Mouse (Mus musculus) spleen, adult 2 months (tissue): Measurements from ENCODE around the gene Lrguk. TPM values are rescaled to one million over a fixed set of nuclear protein-coding genes. Genes with fewer than 3 reads are reported as not detected.

Source experiments
- DNase-seq, 2 experiments: peaks; one replicate each; pipeline versions ENCODE4 v3.0.0 to v3.0.0-alpha.2; 2012 to 2021; ENCODE audit warnings: low spot score in 2 of 2, low read depth in 1 of 2
- H3K27ac ChIP-seq: fragments of 200-500 bp; 2 replicates; pipeline ENCODE4 v1.5.1; 2012; ENCODE audit warnings: low read length, inconsistent platforms; ENCODE audit not compliant: insufficient read depth
- H3K27me3 ChIP-seq: fragments of 200-500 bp; 2 replicates; pipeline ENCODE4 v1.6.1; 2012; ENCODE audit warnings: mild to moderate bottlenecking, moderate library complexity, low read length, inconsistent platforms; ENCODE audit not compliant: control insufficient read depth, insufficient read depth
- H3K36me3 ChIP-seq: fragments of 200-500 bp; 2 replicates; pipeline ENCODE4 v1.6.1; 2012; ENCODE audit warnings: mild to moderate bottlenecking, low read length, inconsistent platforms; ENCODE audit not compliant: control insufficient read depth, insufficient read depth
- H3K4me1 ChIP-seq: fragments of 200-500 bp; 2 replicates; pipeline ENCODE4 v1.6.1; 2011; ENCODE audit warnings: inconsistent platforms; ENCODE audit not compliant: control insufficient read depth, insufficient read depth, insufficient read length
- H3K4me3 ChIP-seq: fragments of 200-500 bp; 2 replicates; pipeline ENCODE4 v1.5.1; 2011; ENCODE audit warnings: mild to moderate bottlenecking, inconsistent platforms; ENCODE audit not compliant: insufficient read depth, insufficient read length; ENCODE audit errors: extremely low read depth
- CTCF ChIP-seq: fragments of 200-500 bp; IDR thresholded peaks from 2 replicates; pipeline ENCODE4 v1.5.1; 2011; ENCODE audit warnings: mild to moderate bottlenecking, inconsistent platforms; ENCODE audit not compliant: insufficient read depth, insufficient read length, insufficient replicate concordance; ENCODE audit errors: extremely low read depth
- POLR2A ChIP-seq: fragments of 200-500 bp; IDR thresholded peaks from 2 replicates; pipeline ENCODE4 v1.6.1; 2011; ENCODE audit warnings: low read depth, low read length, inconsistent platforms
- WGBS: fragments of 180-500 bp; shearing (Covaris S2); methylation state at CpG from one replicate; pipeline ENCODE4 v1.1.7; 2018; 5-methylcytosine and 5-hydroxymethylcytosine counted together
- polyA plus RNA-seq: library from polyadenylated mRNA; depleted of rRNA; stranded (reverse); fragments of >200 nt; gene quantifications from 2 replicates; pipeline ENCODE4 v1.2.3, GENCODE M21; 2012; rRNA removed

Gene Lrguk
- polyA plus RNA-seq, 1 experiment: 0.01 TPM

- no peak overlapping the region for H3K4me3 ChIP-seq
- no peaks in the 10 kb centered on the region for H3K4me1 ChIP-seq
- TF ChIP-seq POLR2A: no peak
- no peak for TF ChIP-seq CTCF
- no peaks in the 10 kb centered on the region for H3K27me3 ChIP-seq
- DNase-seq: no peak
- 82% methylated on average over 3 of the region's 3 CpGs for WGBS
- H3K36me3 ChIP-seq: no peaks in the 10 kb centered on the region
- H3K27ac ChIP-seq: no peak overlapping the region
Measured at GRCm38 (mm10) chr6:34183326-34183725, 154.1 kb downstream of the Lrguk start.

Other genes with a start within 250 kb of the Lrguk start
- 11.5 and 12.2 TPM in 2 replicates for gene Slc35b4, start 147.7 kb downstream of the Lrguk start, polyA plus RNA-seq